Mouse (Mus musculus) forebrain, embryonic 15.5 days (tissue): ENCODE measurements at regions not wholly inside any gene's neighbourhood (a gene's known extent, or its start where the extent isn't known, plus 50 kb on each side); places are given as distances from the start of the nearest gene placed in this dataset.

Experiments used
- ATAC-seq: fragments of 200-750 bp; cut with Nextera tagmentation; replicated peaks from 2 replicates; pipeline ENCODE4 v1.8.0; 2017; ENCODE audit warnings: mild to moderate bottlenecking, moderate TSS enrichment, moderate library complexity
- H3K27ac ChIP-seq: fragments of 300-500 bp; sonication (generic); replicated peaks from 2 replicates; pipeline ENCODE4 v1.5.1; 2015; ENCODE audit warnings: mild to moderate bottlenecking, inconsistent platforms
- H3K27me3 ChIP-seq: fragments of 300-500 bp; sonication (generic); 2 replicates; pipeline ENCODE4 v1.6.1; 2015; ENCODE audit warnings: inconsistent platforms
- H3K36me3 ChIP-seq: fragments of 300-500 bp; sonication (generic); 2 replicates; pipeline ENCODE4 v1.6.1; 2015; ENCODE audit warnings: mild to moderate bottlenecking, inconsistent platforms
- H3K4me1 ChIP-seq: fragments of 300-500 bp; sonication (generic); 2 replicates; pipeline ENCODE4 v1.6.1; 2015; ENCODE audit warnings: inconsistent platforms
- H3K4me2 ChIP-seq: fragments of 300-500 bp; sonication (generic); replicated peaks from 2 replicates; pipeline ENCODE4 v1.6.1; 2015; ENCODE audit warnings: mild to moderate bottlenecking, inconsistent platforms
- H3K4me3 ChIP-seq: fragments of 300-500 bp; sonication (generic); 2 replicates; pipeline ENCODE4 v1.5.1; 2015; ENCODE audit warnings: mild to moderate bottlenecking, inconsistent platforms
- H3K9ac ChIP-seq: fragments of 300-500 bp; sonication (generic); replicated peaks from 2 replicates; pipeline ENCODE4 v1.6.1; 2015; ENCODE audit warnings: mild to moderate bottlenecking, inconsistent platforms
- H3K9me3 ChIP-seq: fragments of 300-500 bp; sonication (generic); 2 replicates; pipeline ENCODE4 v1.6.1; 2016; ENCODE audit warnings: inconsistent platforms
- WGBS: fragments of 180-500 bp; shearing (Covaris S2); methylation state at CpG from one replicate; pipeline ENCODE4 v1.1.7; 2015; ENCODE audit warnings: mixed read lengths; 5-methylcytosine and 5-hydroxymethylcytosine counted together

DNA sequence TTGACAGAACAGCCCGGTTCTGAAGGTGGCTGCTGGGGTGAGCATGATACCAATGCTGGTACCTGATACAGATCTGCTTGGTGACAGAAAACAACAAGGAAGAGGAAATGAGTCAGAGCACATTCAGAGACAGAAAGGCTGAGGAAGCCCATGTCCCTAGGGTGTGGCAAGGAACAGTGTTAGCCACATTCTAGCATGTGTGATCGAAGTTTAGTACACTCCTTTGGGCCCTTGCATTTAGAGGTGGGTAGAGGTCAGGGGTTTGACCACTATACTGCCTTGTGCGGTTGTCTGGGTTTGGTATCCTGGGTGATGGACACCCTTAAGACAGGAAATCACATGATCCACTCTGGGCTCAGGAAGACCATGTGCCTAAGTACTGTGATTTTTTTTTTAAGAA is 695.9 kb downstream of the Gm9195 start:
- Histone ChIP-seq H3K9ac (no peak overlapping the region), H3K36me3 (no peaks in the 10 kb centered on the region), H3K4me3 (no peak overlapping the region), H3K4me2 (no peak overlapping the region), H3K9me3 (no peaks in the 10 kb centered on the region), H3K27ac (no peak overlapping the region), H3K27me3 (no peaks in the 10 kb centered on the region), H3K4me1 (0 out of 2 replicates have a peak, but pooled peaks cover 3% of the 10 kb centered on the region)
- no peak for ATAC-seq
- 90% methylated on average over 3 of the region's 3 CpGs for WGBS

DNA sequence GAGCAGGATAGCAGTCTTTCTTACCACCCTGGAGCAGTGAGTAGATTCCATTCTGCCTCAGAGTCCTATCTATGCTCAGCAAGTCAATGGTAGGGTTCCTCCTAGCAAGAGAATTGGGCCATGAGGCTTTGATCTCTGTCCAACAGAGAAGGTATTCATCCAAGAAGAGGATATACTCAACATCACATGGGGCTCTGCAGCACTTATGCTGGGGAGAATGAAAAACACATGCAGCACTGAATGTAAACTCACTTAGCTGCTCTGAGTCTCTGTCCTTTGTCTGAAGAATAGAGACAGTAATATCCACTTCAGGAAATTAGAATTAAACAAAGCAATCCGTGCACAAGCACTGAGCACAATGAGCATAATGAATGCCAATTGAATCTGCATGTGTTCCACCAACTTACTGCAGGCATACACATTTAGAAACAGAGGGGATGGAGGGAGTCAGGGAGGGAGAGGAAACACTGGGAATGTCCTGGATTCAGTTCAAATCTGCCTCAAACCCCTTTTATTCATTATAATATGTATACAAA is 714.6 kb downstream of the Gm9195 start:
- Histone ChIP-seq H3K4me3 (no peak overlapping the region), H3K9me3 (no peaks in the 10 kb centered on the region), H3K9ac (no peak overlapping the region), H3K4me1 (no peaks in the 10 kb centered on the region), H3K4me2 (no peak overlapping the region), H3K27ac (no peak overlapping the region), H3K27me3 (no peaks in the 10 kb centered on the region), H3K36me3 (no peaks in the 10 kb centered on the region)
- ATAC-seq = no peak
- 28% methylated on average over 1 of the region's 1 CpGs for WGBS

DNA sequence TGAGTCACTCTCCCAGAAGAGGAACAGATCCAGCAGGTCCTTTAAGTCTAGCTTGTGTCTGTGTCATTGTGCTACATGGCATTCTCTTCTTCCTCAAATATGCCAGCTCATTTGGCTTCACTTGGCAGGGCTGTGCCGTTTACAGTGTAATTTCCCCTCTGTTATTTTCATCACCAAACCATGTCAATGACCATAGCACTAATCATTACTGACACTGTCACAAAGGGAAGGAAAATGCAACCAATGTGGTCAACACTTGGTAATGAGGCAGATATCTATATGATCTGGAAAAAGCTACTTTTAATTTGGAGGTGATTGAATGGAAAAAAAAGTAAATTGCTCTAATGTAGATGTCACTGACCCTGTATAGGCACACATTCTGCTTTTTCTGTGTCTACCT is 724.8 kb downstream of the Gm9195 start:
- no peak overlapping the region for H3K9ac ChIP-seq
- H3K4me3 ChIP-seq = no peak overlapping the region
- no peak for ATAC-seq
- no peaks in the 10 kb centered on the region for H3K36me3 ChIP-seq
- H3K4me2 ChIP-seq = no peak overlapping the region
- H3K4me1 ChIP-seq = no peaks in the 10 kb centered on the region
- no peaks in the 10 kb centered on the region for H3K9me3 ChIP-seq
- 65% methylated on average over 1 of the region's 1 CpGs for WGBS
- no peak overlapping the region for H3K27ac ChIP-seq
- H3K27me3 ChIP-seq = no peaks in the 10 kb centered on the region

DNA sequence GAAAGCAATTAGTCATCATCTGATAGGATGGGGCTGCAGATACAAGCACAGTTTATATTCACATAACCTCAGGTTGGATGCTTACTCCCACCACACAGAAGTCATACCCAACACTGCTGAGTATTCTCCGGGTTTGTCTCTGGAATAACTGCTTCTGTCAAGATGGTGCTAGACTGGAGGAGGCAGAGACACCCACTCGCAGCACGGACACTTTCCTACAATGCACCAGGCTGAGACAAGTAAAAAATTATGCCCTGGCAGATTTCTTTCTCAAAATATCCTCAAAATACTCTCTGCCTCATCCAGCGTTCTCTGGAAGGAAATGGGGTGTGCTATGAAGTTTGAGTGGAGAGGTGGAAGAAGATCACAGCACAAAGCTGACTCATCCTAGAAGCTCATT is 763.1 kb downstream of the Gm9195 start:
- ATAC-seq = no peak

DNA sequence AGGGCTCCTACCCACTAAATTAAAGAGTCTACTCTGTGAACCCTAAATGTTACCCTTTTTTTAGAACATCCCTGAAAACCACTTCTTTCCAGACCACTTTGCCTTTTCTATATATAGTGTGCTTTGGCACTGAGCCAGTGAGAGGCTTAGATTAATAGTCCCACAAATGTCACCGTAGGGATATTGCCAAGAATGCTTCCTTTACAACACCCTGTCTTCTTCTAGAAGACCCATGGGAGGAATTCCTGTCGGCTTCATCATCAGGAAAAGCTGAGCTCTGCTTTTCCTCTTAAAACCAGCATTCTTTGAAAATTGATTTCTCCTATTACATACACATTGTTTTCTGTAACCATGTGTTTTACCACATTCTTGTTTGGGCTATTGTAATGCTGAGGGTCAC is 768.1 kb downstream of the Gm9195 start:
- no peak overlapping the region for H3K27ac ChIP-seq
- no peaks in the 10 kb centered on the region for H3K36me3 ChIP-seq
- H3K27me3 ChIP-seq = no peaks in the 10 kb centered on the region
- H3K9ac ChIP-seq = no peak overlapping the region
- H3K4me1 ChIP-seq = no peaks in the 10 kb centered on the region
- no peaks in the 10 kb centered on the region for H3K9me3 ChIP-seq
- H3K4me2 ChIP-seq = no peak overlapping the region
- no peak for ATAC-seq
- WGBS = 59% methylated on average over 2 of the region's 2 CpGs
- H3K4me3 ChIP-seq = no peak overlapping the region

More for the DNA sequence above, 763.1 kb downstream of the Gm9195 start:
- no peak overlapping the region for H3K4me2 ChIP-seq
- no peaks in the 10 kb centered on the region for H3K36me3 ChIP-seq
- H3K27ac ChIP-seq = no peak overlapping the region
- no peaks in the 10 kb centered on the region for H3K4me1 ChIP-seq
- H3K4me3 ChIP-seq = no peak overlapping the region
- no peak overlapping the region for H3K9ac ChIP-seq
- WGBS = 87% methylated on average over 4 of the region's 4 CpGs
- no peaks in the 10 kb centered on the region for H3K9me3 ChIP-seq
- H3K27me3 ChIP-seq = no peaks in the 10 kb centered on the region

DNA sequence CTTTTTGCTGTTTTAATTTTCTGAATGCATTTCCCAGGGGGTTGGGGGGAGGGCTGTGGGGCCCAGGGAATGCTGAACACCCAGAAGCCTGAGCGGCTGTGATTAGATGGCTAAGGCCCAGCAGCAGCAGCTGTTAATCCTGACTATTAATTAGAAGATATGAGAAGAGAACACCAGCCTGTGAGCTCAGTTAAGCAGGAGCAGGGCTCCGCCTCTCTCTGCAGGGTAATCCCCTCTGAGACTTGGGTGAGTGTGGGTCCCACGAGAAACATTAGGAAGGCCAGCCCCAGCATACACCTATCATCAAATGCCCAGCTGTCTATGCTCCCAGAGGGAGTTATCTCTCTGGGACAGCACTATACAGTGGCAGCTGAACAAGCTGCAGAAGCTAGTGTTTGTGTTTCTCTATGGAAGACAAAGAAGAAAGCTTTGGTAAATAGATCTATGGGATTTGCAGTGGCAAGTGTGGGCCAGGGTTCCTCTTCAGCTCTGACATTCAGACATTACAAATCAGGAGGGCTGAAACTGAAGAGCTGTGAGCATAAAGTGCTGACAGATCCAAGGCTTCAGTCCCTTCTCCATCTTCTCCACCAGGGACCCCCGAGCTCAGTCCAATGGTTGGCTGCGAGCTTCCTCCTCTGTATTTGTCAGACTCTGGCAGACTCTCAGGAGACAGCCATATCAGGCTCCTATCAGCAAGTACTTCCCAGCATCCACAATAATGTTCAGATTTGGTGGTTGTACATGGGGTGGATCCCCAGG is 781.9 kb downstream of the Gm9195 start:
- Histone ChIP-seq H3K27me3 (no peaks in the 10 kb centered on the region), H3K36me3 (no peaks in the 10 kb centered on the region), H3K4me1 (peaks cover 3% of the 10 kb centered on the region; the same call in 1 of the 2 replicates), H3K9me3 (no peaks in the 10 kb centered on the region), H3K27ac (no peak overlapping the region), H3K4me2 (no peak overlapping the region), H3K4me3 (no peak overlapping the region), H3K9ac (no peak overlapping the region)
- 48% methylated on average over 5 of the region's 5 CpGs for WGBS
- ATAC-seq = peak; percentile 69

DNA sequence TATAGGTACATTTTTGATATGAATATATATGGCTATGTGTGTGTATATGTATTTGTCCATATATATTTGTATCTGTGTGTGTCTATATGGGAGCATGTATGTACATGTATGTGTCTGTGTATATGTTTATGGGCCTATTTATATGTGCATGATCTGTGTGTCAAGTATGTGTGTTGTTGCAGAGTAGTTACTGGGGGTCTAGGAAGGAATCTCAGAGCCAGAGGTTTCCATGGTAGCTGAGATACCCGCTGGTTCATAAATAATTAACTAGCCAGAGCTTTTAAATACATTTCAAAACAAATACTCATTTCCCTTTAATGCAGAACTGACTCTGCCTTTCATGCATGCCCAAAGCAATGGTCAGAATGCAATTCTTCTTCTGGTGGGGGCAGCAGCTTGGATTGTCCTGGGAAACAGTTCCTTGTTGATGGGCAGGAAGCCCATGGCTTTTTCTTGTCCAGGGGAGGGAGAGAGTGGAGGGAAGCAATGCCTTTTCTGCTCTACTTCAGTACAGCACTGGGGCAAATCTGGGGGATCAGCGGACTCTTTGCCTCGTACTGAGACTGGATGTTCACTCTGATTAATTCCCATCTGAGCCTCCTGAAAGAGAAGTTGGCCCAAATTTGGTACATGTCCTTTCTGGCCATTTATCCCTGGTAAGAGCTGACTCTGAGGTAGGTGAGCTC is 798.7 kb downstream of the Gm9195 start:
- H3K36me3 ChIP-seq = no peaks in the 10 kb centered on the region
- no peak overlapping the region for H3K9ac ChIP-seq
- H3K4me1 ChIP-seq = no peaks in the 10 kb centered on the region
- 62% methylated on average over 3 of the region's 3 CpGs for WGBS
- no peak overlapping the region for H3K27ac ChIP-seq
- H3K4me2 ChIP-seq = no peak overlapping the region
- H3K27me3 ChIP-seq = no peaks in the 10 kb centered on the region
- H3K4me3 ChIP-seq = no peak overlapping the region
- no peak for ATAC-seq
- no peaks in the 10 kb centered on the region for H3K9me3 ChIP-seq

DNA sequence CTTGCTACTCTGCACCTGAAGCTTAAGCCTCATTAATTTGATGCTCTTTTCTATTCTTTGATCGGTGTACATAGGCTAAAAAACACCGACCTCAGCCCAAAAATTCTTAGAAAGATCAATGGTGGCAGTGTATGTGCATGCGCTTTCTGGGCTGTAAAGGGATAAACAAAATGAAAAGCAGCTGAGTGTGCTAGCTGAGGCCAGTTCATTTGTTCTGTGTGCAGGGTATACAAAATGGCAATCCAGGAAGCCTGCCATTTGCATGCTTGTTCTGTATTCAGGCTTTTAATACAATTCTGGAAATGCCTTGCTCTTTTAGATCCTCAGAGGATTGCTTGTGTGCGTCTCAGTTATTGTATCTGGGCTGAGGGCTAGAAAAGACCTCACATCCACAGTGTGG is 817.1 kb downstream of the Gm9195 start:
- ATAC-seq = no peak
- Histone ChIP-seq H3K9ac (no peak overlapping the region), H3K4me2 (no peak overlapping the region), H3K4me3 (no peak overlapping the region), H3K36me3 (no peaks in the 10 kb centered on the region), H3K27ac (no peak overlapping the region), H3K27me3 (no peaks in the 10 kb centered on the region), H3K4me1 (0 out of 2 replicates have a peak, but pooled peaks cover 8% of the 10 kb centered on the region), H3K9me3 (no peaks in the 10 kb centered on the region)
- 32% methylated on average over 4 of the region's 4 CpGs for WGBS

DNA sequence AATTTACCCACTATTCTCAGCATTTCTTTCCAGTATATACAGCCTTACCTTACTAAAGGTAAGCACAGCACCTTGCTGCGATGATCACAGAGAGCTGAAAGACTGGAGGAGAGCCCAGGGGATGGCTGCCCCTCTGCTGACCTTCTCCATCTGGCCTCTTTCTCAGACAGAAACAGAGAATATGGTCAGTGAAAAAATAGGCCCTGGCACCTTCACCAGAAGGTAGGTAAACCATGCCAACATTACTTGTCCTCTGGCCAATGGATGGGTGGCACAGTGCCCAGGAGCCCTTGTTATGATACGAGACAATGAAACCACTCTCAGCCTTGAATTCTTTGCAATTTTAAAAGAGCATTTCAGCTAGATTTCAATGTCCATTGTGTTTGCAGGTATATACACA is 817.8 kb downstream of the Gm9195 start:
- Histone ChIP-seq H3K27me3 (no peaks in the 10 kb centered on the region), H3K27ac (no peak overlapping the region), H3K4me1 (0 out of 2 replicates have a peak, but pooled peaks cover 8% of the 10 kb centered on the region), H3K36me3 (no peaks in the 10 kb centered on the region), H3K4me3 (no peak overlapping the region), H3K9me3 (no peaks in the 10 kb centered on the region), H3K9ac (no peak overlapping the region), H3K4me2 (no peak overlapping the region)
- WGBS = 57% methylated on average over 2 of the region's 2 CpGs
- 0 out of 2 replicates have a peak, but pooled peaks have one; percentile 20 for ATAC-seq

DNA sequence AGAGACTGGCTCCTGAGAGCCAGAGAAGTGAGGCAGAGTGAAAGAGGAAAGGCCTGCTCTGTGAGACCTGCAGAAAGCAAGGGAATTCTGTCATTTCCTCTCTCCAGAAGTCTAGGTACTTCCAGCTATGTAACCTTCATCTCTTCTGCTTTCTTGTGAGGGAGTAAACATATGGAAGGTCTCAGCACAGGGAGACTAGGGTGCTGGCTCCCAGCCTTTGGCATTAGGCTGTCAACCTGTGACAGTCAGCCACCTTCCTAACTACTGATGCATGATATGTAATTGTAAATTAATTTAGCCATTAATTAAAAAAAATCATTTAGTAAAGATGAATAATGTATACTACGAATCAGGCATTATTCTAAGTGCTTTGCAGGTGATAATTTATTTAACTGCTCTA is 819.2 kb downstream of the Gm9195 start:
- Histone ChIP-seq H3K4me1 (0 out of 2 replicates have a peak, but pooled peaks cover 8% of the 10 kb centered on the region), H3K4me3 (no peak overlapping the region), H3K27ac (no peak overlapping the region), H3K9me3 (no peaks in the 10 kb centered on the region), H3K9ac (no peak overlapping the region), H3K27me3 (no peaks in the 10 kb centered on the region), H3K4me2 (no peak overlapping the region), H3K36me3 (no peaks in the 10 kb centered on the region)
- ATAC-seq = no peak
- WGBS = 76% methylated on average over 1 of the region's 1 CpGs

DNA sequence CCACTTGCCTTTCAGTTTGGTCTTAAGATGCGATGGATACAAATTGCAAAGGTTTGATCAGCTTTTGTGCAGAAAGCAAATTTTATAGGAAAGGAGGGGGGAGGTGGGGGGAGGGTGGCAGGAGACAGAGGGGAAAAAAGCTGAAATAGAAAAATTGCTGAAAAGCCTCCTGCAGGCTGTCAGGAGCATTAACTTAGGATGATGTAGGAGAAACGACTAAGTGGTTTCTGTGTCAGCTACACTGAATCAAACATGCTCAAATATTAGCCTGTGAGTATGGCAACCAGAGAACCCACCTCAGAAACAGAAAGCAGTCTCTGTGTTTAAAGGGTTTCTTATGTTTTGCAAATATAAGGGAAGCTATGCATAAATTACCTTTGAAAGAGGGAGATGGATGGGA is 819.6 kb downstream of the Gm9195 start:
- no peak overlapping the region for H3K9ac ChIP-seq
- H3K9me3 ChIP-seq = no peaks in the 10 kb centered on the region
- no peaks in the 10 kb centered on the region for H3K27me3 ChIP-seq
- H3K36me3 ChIP-seq = no peaks in the 10 kb centered on the region
- no peak overlapping the region for H3K4me3 ChIP-seq
- 47% methylated on average over 2 of the region's 2 CpGs for WGBS
- H3K4me1 ChIP-seq = 0 out of 2 replicates have a peak, but pooled peaks cover 8% of the 10 kb centered on the region
- no peak overlapping the region for H3K4me2 ChIP-seq
- ATAC-seq = no peak
- no peak overlapping the region for H3K27ac ChIP-seq

DNA sequence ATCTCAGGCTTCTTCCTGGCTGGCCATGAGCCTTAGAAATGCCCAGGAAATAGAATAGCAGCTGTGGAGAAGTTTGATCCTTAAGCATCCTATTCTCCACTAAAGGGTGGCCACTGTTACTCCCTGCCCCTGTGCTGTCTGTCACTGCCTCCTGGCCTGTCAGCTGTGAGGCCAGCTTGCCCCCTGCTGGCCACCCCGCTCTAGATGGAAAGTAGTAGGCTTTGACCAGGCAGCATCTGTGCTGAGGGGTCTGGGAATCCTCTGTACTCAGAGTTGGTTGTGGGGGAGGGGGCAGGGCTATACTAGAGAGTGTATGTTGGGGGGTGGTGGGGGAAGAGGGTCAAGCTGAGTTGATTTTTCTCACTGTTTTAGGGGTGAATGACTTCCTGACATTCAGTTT is 821.2 kb downstream of the Gm9195 start:
- Histone ChIP-seq H3K4me2 (no peak overlapping the region), H3K27me3 (no peaks in the 10 kb centered on the region), H3K36me3 (no peaks in the 10 kb centered on the region), H3K4me1 (0 out of 2 replicates have a peak, but pooled peaks cover 8% of the 10 kb centered on the region), H3K9me3 (no peaks in the 10 kb centered on the region), H3K4me3 (no peak overlapping the region), H3K27ac (no peak overlapping the region), H3K9ac (no peak overlapping the region)
- peak; percentile 71; the same call in 1 of the 2 replicates for ATAC-seq
- WGBS = 8% methylated on average over 1 of the region's 1 CpGs
